Mouse (Mus musculus) spleen, adult 2 months (tissue): ENCODE data around the gene Mgea5.

Experiments
- CTCF ChIP-seq: fragments of 200-500 bp; IDR thresholded peaks from 2 replicates; pipeline ENCODE4 v1.5.1; 2011; ENCODE audit warnings: mild to moderate bottlenecking, inconsistent platforms; ENCODE audit not compliant: insufficient read depth, insufficient read length, insufficient replicate concordance; ENCODE audit errors: extremely low read depth
- POLR2A ChIP-seq: fragments of 200-500 bp; IDR thresholded peaks from 2 replicates; pipeline ENCODE4 v1.6.1; 2011; ENCODE audit warnings: low read depth, low read length, inconsistent platforms

DNA sequence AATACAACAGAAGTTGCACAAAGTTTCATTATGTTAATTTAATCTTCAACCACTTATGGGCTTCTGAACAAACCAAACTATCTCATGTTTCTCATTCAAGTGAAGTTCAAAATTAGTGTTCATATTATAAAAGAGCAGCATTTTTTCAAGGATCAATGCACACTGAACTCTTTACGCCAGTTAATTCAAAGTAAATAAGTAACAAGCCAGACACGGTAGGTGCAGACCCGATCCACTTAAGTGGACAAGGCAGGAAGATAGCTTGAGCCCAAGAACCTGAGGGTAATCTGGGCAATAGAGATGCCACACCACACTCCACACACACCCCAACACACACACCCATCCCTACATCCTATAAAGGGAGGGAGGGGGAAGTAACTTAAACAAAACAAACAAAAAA, 30.1 kb downstream of the Mgea5 start:
- TF ChIP-seq CTCF (no peak), POLR2A (no peak)
